Mouse (Mus musculus) c-Kit-positive CD71-positive TER-119-positive erythroid progenitor cells, embryonic 14.5 days (primary cell): ENCODE data around the gene Dcakd.
A peak's percentile ranks its signal among the peaks of the same experiment; 100 is the strongest.
"Not testable (repeated sequence)": the region's sequence is repeated elsewhere in the genome, so short reads cannot be mapped to it uniquely, and the experiment has no call there.

ENCODE experiments used
- DNase-seq: peaks from one replicate; pipeline ENCODE4 v3.0.0-alpha.2; 2013; ENCODE audit warnings: low spot score

Gene Dcakd

GRCm38 (mm10) chr11:102981151-102981890, 46.8 kb downstream of the Dcakd start:
- DNase-seq, result no peak

GRCm38 (mm10) chr11:102978052-102978666, 50.0 kb downstream of the Dcakd start:
- no peak for DNase-seq

- not testable (repeated sequence) for DNase-seq
Measured at GRCm38 (mm10) chr11:102975966-102976365, 52.2 kb downstream of the Dcakd start.

- DNase-seq, result no peak
Measured at GRCm38 (mm10) chr11:102972326-102972725, 55.8 kb downstream of the Dcakd start.

GRCm38 (mm10) chr11:102971604-102972003, 56.5 kb downstream of the Dcakd start:
- DNase-seq, result no peak

GRCm38 (mm10) chr11:102964547-102965091, 63.5 kb downstream of the Dcakd start:
- DNase-seq, result no peak

GRCm38 (mm10) chr11:102963855-102964546, 64.1 kb downstream of the Dcakd start:
- no peak for DNase-seq

GRCm38 (mm10) chr11:102963246-102963854, 64.8 kb downstream of the Dcakd start:
- DNase-seq, result no peak

GRCm38 (mm10) chr11:102962861-102963245, 65.3 kb downstream of the Dcakd start:
- DNase-seq, result no peak

- no peak for DNase-seq
Measured at GRCm38 (mm10) chr11:102961082-102961481, 67.1 kb downstream of the Dcakd start.

GRCm38 (mm10) chr11:102958870-102959269, 69.3 kb downstream of the Dcakd start:
- DNase-seq, result no peak

- no peak for DNase-seq
Measured at GRCm38 (mm10) chr11:102958431-102958830, 69.7 kb downstream of the Dcakd start.

GRCm38 (mm10) chr11:102957692-102958091, 70.4 kb downstream of the Dcakd start:
- no peak for DNase-seq

- DNase-seq, result no peak
Measured at GRCm38 (mm10) chr11:102956962-102957614, 71.0 kb downstream of the Dcakd start.

GRCm38 (mm10) chr11:102952922-102953321, 75.2 kb downstream of the Dcakd start:
- no peak for DNase-seq

- no peak for DNase-seq
Measured at GRCm38 (mm10) chr11:102948043-102948961, 79.8 kb downstream of the Dcakd start.

- DNase-seq, result no peak
Measured at GRCm38 (mm10) chr11:102946992-102947343, 81.2 kb downstream of the Dcakd start.

- peak; percentile 79 for DNase-seq
Measured at GRCm38 (mm10) chr11:102946265-102946991, 81.7 kb downstream of the Dcakd start, which contains the start of gene C1ql1. Gene C1ql1 (minus strand): TSS chr11:102946688.

GRCm38 (mm10) chr11:102945306-102946264, 82.5 kb downstream of the Dcakd start:
- no peak for DNase-seq
